Mouse (Mus musculus) erythroblast, embryonic 14.5 days (primary cell): ENCODE results near the gene Hikeshi. TPM values are rescaled to one million over a fixed set of nuclear protein-coding genes. Genes with fewer than 3 reads are reported as not detected.

Experiments used
- H3K27me3 ChIP-seq: 2 replicates; pipeline ENCODE4 v1.6.1; 2012; ENCODE audit warnings: inconsistent platforms; ENCODE audit not compliant: control insufficient read depth
- H3K36me3 ChIP-seq: 2 replicates; pipeline ENCODE4 v1.6.1; 2012; ENCODE audit warnings: mild to moderate bottlenecking, inconsistent platforms; ENCODE audit not compliant: control insufficient read depth
- H3K4me1 ChIP-seq: 2 replicates; pipeline ENCODE4 v1.6.1; 2012; ENCODE audit warnings: inconsistent platforms; ENCODE audit not compliant: control insufficient read depth
- H3K4me3 ChIP-seq: replicated peaks from 2 replicates; pipeline ENCODE3; 2012; ENCODE audit warnings: moderate library complexity, mild to moderate bottlenecking, inconsistent platforms
- H3K9me3 ChIP-seq: 2 replicates; pipeline ENCODE4 v1.6.1; 2012; ENCODE audit warnings: low read length, inconsistent platforms, mixed read lengths; ENCODE audit not compliant: control insufficient read depth
- GATA1 ChIP-seq: IDR thresholded peaks from 2 replicates; pipeline ENCODE4 v1.6.1; 2012; ENCODE audit warnings: low read length, inconsistent platforms, mixed read lengths
- TAL1 ChIP-seq: IDR thresholded peaks from 3 replicates; pipeline ENCODE4 v1.6.1; 2012; ENCODE audit warnings: low read length, inconsistent platforms, mixed read lengths
- polyA plus RNA-seq: library from polyadenylated mRNA; stranded (reverse); fragments of >175 nt; gene quantifications from 2 replicates; pipeline ENCODE4 v1.2.3, GENCODE M21; 2012

The Hikeshi gene
- polyA plus RNA-seq, 1 experiment = 2.1 TPM

DNA sequence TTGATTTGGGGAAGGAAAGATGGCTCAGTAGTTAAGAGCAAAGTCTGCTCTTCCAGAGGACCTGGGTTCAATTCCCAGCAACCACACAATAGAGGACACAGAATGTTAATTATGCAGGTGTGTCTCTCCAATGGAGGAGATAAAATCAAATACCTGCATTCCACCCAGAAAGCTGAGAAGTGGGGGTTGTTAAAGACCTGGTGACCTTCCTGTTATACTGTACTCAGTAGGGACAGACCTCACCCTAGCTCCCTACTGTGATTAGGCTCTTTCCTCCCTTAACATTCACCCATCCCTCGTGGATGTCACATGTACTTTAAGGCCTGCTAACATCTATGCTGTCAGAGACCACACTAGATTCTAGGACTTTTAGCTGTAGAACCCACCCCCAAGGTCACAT, 34.6 kb upstream of the Hikeshi start:
- Histone ChIP-seq H3K4me1 (peaks cover 23% of the 10 kb centered on the region), H3K36me3 (peaks cover 77% of the 10 kb centered on the region), H3K27me3 (no peaks in the 10 kb centered on the region), H3K4me3 (no peak overlapping the region), H3K9me3 (peaks cover 3% of the 10 kb centered on the region)
- TF ChIP-seq TAL1 (no peak), GATA1 (no peak)

DNA sequence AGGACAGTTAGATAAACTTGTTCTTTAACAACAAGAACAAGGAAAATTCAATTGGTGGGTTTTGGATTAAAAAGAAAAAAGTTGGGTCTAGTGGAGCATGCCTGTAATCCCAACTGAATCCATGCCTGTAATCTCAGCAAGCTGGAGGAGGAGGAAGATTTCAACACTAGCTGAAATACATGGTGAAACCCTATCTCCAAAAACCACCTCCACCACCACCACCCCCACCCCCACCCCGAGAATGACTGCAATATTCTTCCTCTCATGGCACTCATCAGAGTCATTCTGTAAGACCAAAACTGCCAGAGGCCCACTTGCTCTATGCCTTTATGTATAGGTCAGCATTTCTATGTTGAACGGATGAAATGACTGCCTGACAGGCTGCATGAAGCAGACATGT, 26.2 kb upstream of the Hikeshi start:
- Histone ChIP-seq H3K36me3 (peaks cover 95% of the 10 kb centered on the region), H3K4me1 (peaks cover 27% of the 10 kb centered on the region), H3K9me3 (no peaks in the 10 kb centered on the region), H3K27me3 (no peaks in the 10 kb centered on the region), H3K4me3 (no peak overlapping the region)
- TF ChIP-seq GATA1 = no peak
- no peak for TF ChIP-seq TAL1

GRCm38 (mm10) chr7:89966771-89967170, 25.8 kb upstream of the Hikeshi start:
- Histone ChIP-seq H3K4me3 (no peak overlapping the region), H3K36me3 (peaks cover 95% of the 10 kb centered on the region), H3K4me1 (peaks cover 27% of the 10 kb centered on the region), H3K9me3 (no peaks in the 10 kb centered on the region), H3K27me3 (no peaks in the 10 kb centered on the region)
- TF ChIP-seq TAL1 (no peak), GATA1 (no peak)

- Histone ChIP-seq H3K4me1 (peaks cover 27% of the 10 kb centered on the region), H3K9me3 (no peaks in the 10 kb centered on the region), H3K4me3 (no peak overlapping the region), H3K27me3 (no peaks in the 10 kb centered on the region), H3K36me3 (peaks cover 94% of the 10 kb centered on the region)
- TF ChIP-seq GATA1 = no peak
- peak; percentile 32; the same call in 1 of the 3 replicates for TF ChIP-seq TAL1
Observed at GRCm38 (mm10) chr7:89963135-89963534, 22.1 kb upstream of the Hikeshi start.

- Histone ChIP-seq H3K4me3 (no peak overlapping the region), H3K27me3 (no peaks in the 10 kb centered on the region), H3K4me1 (peaks cover 5% of the 10 kb centered on the region; the same call in 1 of the 2 replicates), H3K9me3 (no peaks in the 10 kb centered on the region), H3K36me3 (peaks cover 95% of the 10 kb centered on the region)
- TF ChIP-seq GATA1 (no peak), TAL1 (no peak)
Observed at GRCm38 (mm10) chr7:89957300-89957699, 16.3 kb upstream of the Hikeshi start.

GRCm38 (mm10) chr7:89954261-89954660, 13.3 kb upstream of the Hikeshi start:
- Histone ChIP-seq H3K27me3 (no peaks in the 10 kb centered on the region), H3K9me3 (no peaks in the 10 kb centered on the region), H3K36me3 (peaks cover 65% of the 10 kb centered on the region), H3K4me3 (no peak overlapping the region), H3K4me1 (peaks cover 5% of the 10 kb centered on the region; the same call in 1 of the 2 replicates)
- TF ChIP-seq GATA1 = no peak
- no peak for TF ChIP-seq TAL1

DNA sequence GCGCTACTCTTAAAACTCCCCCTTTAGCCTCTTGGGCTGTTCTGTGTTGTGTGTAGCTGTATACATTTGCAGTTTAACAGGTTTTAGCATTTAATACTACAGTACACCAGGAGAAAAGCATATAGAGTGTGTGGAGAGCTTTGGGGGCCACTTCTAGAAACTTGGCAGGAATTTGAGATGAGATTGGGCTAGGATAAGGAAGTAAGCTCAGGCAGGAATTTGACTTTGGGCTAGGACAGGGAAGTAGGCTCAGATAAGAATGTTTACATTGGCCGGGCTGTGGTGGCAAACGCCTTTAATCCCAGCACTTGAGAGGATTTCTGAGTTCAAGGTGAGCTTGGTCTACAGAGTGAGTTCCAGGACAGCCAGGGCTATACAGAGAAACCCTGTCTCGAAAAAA, 8.4 kb upstream of the Hikeshi start:
- Histone ChIP-seq H3K4me1 (no peaks in the 10 kb centered on the region), H3K27me3 (no peaks in the 10 kb centered on the region), H3K36me3 (peaks cover 17% of the 10 kb centered on the region), H3K9me3 (no peaks in the 10 kb centered on the region), H3K4me3 (no peak overlapping the region)
- TF ChIP-seq TAL1 = no peak
- TF ChIP-seq GATA1 = no peak

DNA sequence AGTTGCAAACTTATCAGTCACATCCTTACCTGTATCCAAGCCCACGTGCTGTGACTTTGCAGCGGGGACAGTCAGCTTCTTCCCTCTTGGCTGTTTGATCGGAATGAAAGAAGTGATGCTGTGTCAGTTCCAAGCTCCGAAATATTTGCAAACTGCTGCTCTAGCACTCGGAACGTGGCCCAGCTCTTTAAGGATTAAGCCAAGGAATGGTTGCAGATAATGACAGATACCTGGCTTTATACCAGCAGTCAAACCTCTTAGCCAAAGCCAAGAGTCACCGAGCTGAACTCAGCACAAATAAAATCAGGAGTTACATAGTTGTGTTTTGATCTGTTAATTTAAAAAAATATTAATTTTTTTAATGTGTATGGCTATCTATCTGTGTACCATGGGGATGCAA, 7.0 kb upstream of the Hikeshi start:
- peaks cover 3% of the 10 kb centered on the region for H3K36me3 ChIP-seq
- H3K27me3 ChIP-seq = no peaks in the 10 kb centered on the region
- H3K4me1 ChIP-seq = no peaks in the 10 kb centered on the region
- no peaks in the 10 kb centered on the region for H3K9me3 ChIP-seq
- H3K4me3 ChIP-seq = no peak overlapping the region
- TF ChIP-seq GATA1 (no peak), TAL1 (no peak)

- TF ChIP-seq TAL1 = no peak
- no peak for TF ChIP-seq GATA1
- Histone ChIP-seq H3K9me3 (no peaks in the 10 kb centered on the region), H3K36me3 (peaks cover 2% of the 10 kb centered on the region), H3K4me3 (peak overlapping the region; percentile 83), H3K4me1 (peaks cover 22% of the 10 kb centered on the region), H3K27me3 (no peaks in the 10 kb centered on the region)
Observed at GRCm38 (mm10) chr7:89939497-89940353, 1.3 kb downstream of the Hikeshi start.
